Mouse (Mus musculus) embryonic facial prominence, embryonic 11.5 days (tissue): Measurements from ENCODE around the gene Gabrr1. TPM values are rescaled to one million over a fixed set of nuclear protein-coding genes. Genes with fewer than 3 reads are reported as not detected.

Experiments
- ATAC-seq: fragments of 200-750 bp; cut with Nextera tagmentation; replicated peaks from 2 replicates; pipeline ENCODE4 v1.8.0; 2017; ENCODE audit warnings: low read depth; ENCODE audit not compliant: insufficient number of reproducible peaks, low FRiP score, low TSS enrichment
- DNase-seq: peaks from one replicate; pipeline ENCODE4 v3.0.0-alpha.2; 2015; ENCODE audit warnings: low spot score
- H3K27ac ChIP-seq: fragments of 300-500 bp; sonication (generic); replicated peaks from 2 replicates; pipeline ENCODE4 v1.5.1; 2014; ENCODE audit warnings: mild to moderate bottlenecking, low read depth, low read length, control low read depth
- H3K27me3 ChIP-seq: fragments of 300-500 bp; sonication (generic); 2 replicates; pipeline ENCODE4 v1.6.1; 2014; ENCODE audit warnings: mild to moderate bottlenecking, low read length, moderate library complexity, mixed read lengths; ENCODE audit not compliant: control insufficient read depth, insufficient read depth
- H3K36me3 ChIP-seq: fragments of 300-500 bp; sonication (generic); replicated peaks from 2 replicates; pipeline ENCODE4 v1.6.1; 2014; ENCODE audit warnings: low read depth, mild to moderate bottlenecking, low read length, moderate library complexity, mixed read lengths; ENCODE audit not compliant: control insufficient read depth, insufficient read depth
- H3K4me1 ChIP-seq: fragments of 300-500 bp; sonication (generic); 2 replicates; pipeline ENCODE4 v1.6.1; 2014; ENCODE audit warnings: low read length, mixed read lengths; ENCODE audit not compliant: control insufficient read depth, insufficient read depth
- H3K4me2 ChIP-seq: fragments of 300-500 bp; sonication (generic); 2 replicates; pipeline ENCODE4 v1.6.1; 2014; ENCODE audit warnings: low read depth, mild to moderate bottlenecking, control low read depth, low read length, moderate library complexity
- H3K4me3 ChIP-seq: fragments of 300-500 bp; sonication (generic); 2 replicates; pipeline ENCODE4 v1.5.1; 2014; ENCODE audit warnings: low read depth, low read length, control low read depth
- H3K9ac ChIP-seq: fragments of 300-500 bp; sonication (generic); replicated peaks from 2 replicates; pipeline ENCODE4 v1.6.1; 2014; ENCODE audit warnings: mild to moderate bottlenecking, control low read depth, low read length
- H3K9me3 ChIP-seq: fragments of 300-500 bp; sonication (generic); replicated peaks from 2 replicates; pipeline ENCODE4 v1.6.1; 2016; ENCODE audit warnings: mild to moderate bottlenecking, low read length, inconsistent platforms, mixed read lengths; ENCODE audit not compliant: control insufficient read depth
- WGBS: fragments of 180-500 bp; shearing (Covaris S2); extraction: QIAGEN DNeasy Blood & Tissue Kit; methylation state at CpG from one replicate; pipeline ENCODE4 v1.1.7; 2014; 5-methylcytosine and 5-hydroxymethylcytosine counted together
- polyA plus RNA-seq: library from polyadenylated mRNA; unstranded; fragments of >200 nt; fragmentation: Nextera tagmentation; extraction: Ambion mirVana; gene quantifications from 2 replicates; pipeline ENCODE4 v1.2.1, GENCODE M21; 2014

The Gabrr1 gene
- polyA plus RNA-seq, 1 experiment from 2014 or later: not detected

- Histone ChIP-seq H3K27me3 (no peaks in the 10 kb centered on the region), H3K36me3 (no peaks in the 10 kb centered on the region), H3K4me2 (peak overlapping the region; percentile 94), H3K9me3 (no peaks in the 10 kb centered on the region), H3K27ac (0 out of 2 replicates have a peak overlapping the region, but pooled peaks have one; percentile 13), H3K4me3 (peak overlapping the region; percentile 64), H3K9ac (peak overlapping the region; percentile 75), H3K4me1 (no peaks in the 10 kb centered on the region)
- ATAC-seq (peak; percentile 88), DNase-seq (peak; percentile 81)
- under 1% methylated on average over 119 of the region's 123 CpGs for WGBS
Observed at GRCm38 (mm10) chr4:33188781-33189734, 56.7 kb downstream of the Gabrr1 start.

- no peaks in the 10 kb centered on the region for H3K36me3 ChIP-seq
- no peaks in the 10 kb centered on the region for H3K4me1 ChIP-seq
- DNase-seq (no peak), ATAC-seq (no peak)
- H3K27me3 ChIP-seq: no peaks in the 10 kb centered on the region
- no peaks in the 10 kb centered on the region; the same call in 1 of the 2 replicates for H3K9me3 ChIP-seq
- 15% methylated on average over 6 of the region's 6 CpGs for WGBS
- peak within 1 kb of the TSS; percentile 64 for H3K4me3 ChIP-seq
- H3K9ac ChIP-seq: peak within 1 kb of the TSS; percentile 75
- peak within 1 kb of the TSS; percentile 94 for H3K4me2 ChIP-seq
- H3K27ac ChIP-seq: 0 out of 2 replicates have a peak within 1 kb of the TSS, but pooled peaks have one; percentile 13
Observed at GRCm38 (mm10) chr4:33189735-33190036, 57.4 kb downstream of the Gabrr1 start, which contains the start of gene Pm20d2. TSS of gene Pm20d2 (minus strand) at chr4:33189737.

GRCm38 (mm10) chr4:33198117-33198516 lies 65.8 kb downstream of the Gabrr1 start:
- no peak overlapping the region for H3K9ac ChIP-seq
- H3K4me1 ChIP-seq: no peaks in the 10 kb centered on the region
- no peak overlapping the region for H3K27ac ChIP-seq
- DNase-seq (no peak), ATAC-seq (no peak)
- H3K36me3 ChIP-seq: no peaks in the 10 kb centered on the region
- no peaks in the 10 kb centered on the region for H3K27me3 ChIP-seq
- 12% methylated on average over 2 of the region's 2 CpGs for WGBS
- no peaks in the 10 kb centered on the region; the same call in 1 of the 2 replicates for H3K9me3 ChIP-seq
- H3K4me3 ChIP-seq: no peak overlapping the region
- H3K4me2 ChIP-seq: no peak overlapping the region

- no peak for ATAC-seq
- Histone ChIP-seq H3K4me1 (no peaks in the 10 kb centered on the region), H3K4me3 (no peak overlapping the region), H3K27ac (no peak overlapping the region), H3K4me2 (no peak overlapping the region), H3K36me3 (no peaks in the 10 kb centered on the region), H3K9ac (no peak overlapping the region), H3K9me3 (no peaks in the 10 kb centered on the region), H3K27me3 (no peaks in the 10 kb centered on the region)
- DNase-seq: peak; percentile 77
- WGBS: 2% methylated on average over 4 of the region's 4 CpGs
Observed at GRCm38 (mm10) chr4:33204682-33205081, 72.4 kb downstream of the Gabrr1 start.

GRCm38 (mm10) chr4:33207551-33207950 lies 75.2 kb downstream of the Gabrr1 start:
- Histone ChIP-seq H3K27me3 (no peaks in the 10 kb centered on the region), H3K4me1 (no peaks in the 10 kb centered on the region), H3K36me3 (no peaks in the 10 kb centered on the region), H3K27ac (no peak overlapping the region), H3K4me3 (no peak overlapping the region), H3K9ac (no peak overlapping the region), H3K9me3 (no peaks in the 10 kb centered on the region), H3K4me2 (no peak overlapping the region)
- 74% methylated on average over 2 of the region's 2 CpGs for WGBS
- no peak for ATAC-seq
- DNase-seq: no peak

GRCm38 (mm10) chr4:33208881-33209841 lies 76.8 kb downstream of the Gabrr1 start, which contains the start of gene Srsf12:
TSS of gene Srsf12 (plus strand) at chr4:33208991.
- H3K9me3 ChIP-seq: no peaks in the 10 kb centered on the region
- H3K27ac ChIP-seq: no peak within 1 kb of the TSS
- H3K4me1 ChIP-seq: no peaks in the 10 kb centered on the region
- H3K36me3 ChIP-seq: no peaks in the 10 kb centered on the region
- H3K27me3 ChIP-seq: no peaks in the 10 kb centered on the region
- 3% methylated on average over 43 of the region's 65 CpGs for WGBS
- DNase-seq: peak; percentile 63
- ATAC-seq: peak; percentile 70
- peak within 1 kb of the TSS; percentile 67 for H3K4me3 ChIP-seq
- H3K9ac ChIP-seq: peak within 1 kb of the TSS; percentile 78
- peak within 1 kb of the TSS; percentile 100 for H3K4me2 ChIP-seq
